Mouse (Mus musculus) midbrain, embryonic 15.5 days (tissue): ENCODE data around the gene Syce3. TPM values are rescaled to one million over a fixed set of nuclear protein-coding genes. Genes with fewer than 3 reads are reported as not detected.

Experiments used
- ATAC-seq: fragments of 200-750 bp; cut with Nextera tagmentation; replicated peaks from 2 replicates; pipeline ENCODE4 v1.8.0; 2017; ENCODE audit warnings: moderate TSS enrichment
- H3K27ac ChIP-seq: fragments of 300-500 bp; sonication (generic); 2 replicates; pipeline ENCODE4 v1.5.1; 2015; ENCODE audit warnings: mild to moderate bottlenecking, inconsistent platforms
- H3K27me3 ChIP-seq: fragments of 300-500 bp; sonication (generic); replicated peaks from 2 replicates; pipeline ENCODE4 v1.6.1; 2015; ENCODE audit warnings: inconsistent platforms
- H3K36me3 ChIP-seq: fragments of 300-500 bp; sonication (generic); replicated peaks from 2 replicates; pipeline ENCODE4 v1.6.1; 2015; ENCODE audit warnings: inconsistent platforms
- H3K4me1 ChIP-seq: fragments of 300-500 bp; sonication (generic); 2 replicates; pipeline ENCODE4 v1.6.1; 2015; ENCODE audit warnings: inconsistent platforms
- H3K4me2 ChIP-seq: fragments of 300-500 bp; sonication (generic); 2 replicates; pipeline ENCODE4 v1.6.1; 2015; ENCODE audit warnings: inconsistent platforms, mild to moderate bottlenecking, moderate library complexity
- H3K4me3 ChIP-seq: fragments of 300-500 bp; sonication (generic); 2 replicates; pipeline ENCODE4 v1.5.1; 2015; ENCODE audit warnings: mild to moderate bottlenecking, inconsistent platforms
- H3K9ac ChIP-seq: fragments of 300-500 bp; sonication (generic); 2 replicates; pipeline ENCODE4 v1.6.1; 2015; ENCODE audit warnings: mild to moderate bottlenecking, inconsistent platforms
- H3K9me3 ChIP-seq: fragments of 300-500 bp; sonication (generic); 2 replicates; pipeline ENCODE4 v1.6.1; 2016; ENCODE audit warnings: inconsistent platforms
- WGBS: fragments of 180-500 bp; shearing (Covaris S2); methylation state at CpG from one replicate; pipeline ENCODE4 v1.1.7; 2015; ENCODE audit warnings: mixed read lengths; 5-methylcytosine and 5-hydroxymethylcytosine counted together
- polyA plus RNA-seq: library from polyadenylated mRNA; unstranded; fragments of >200 nt; fragmentation: Nextera tagmentation; extraction: Ambion mirVana; gene quantifications from 2 replicates; pipeline ENCODE4 v1.2.1, GENCODE M21; 2015

The Syce3 gene
- polyA plus RNA-seq, 1 experiment from 2014 or later: not detected

GRCm38 (mm10) chr15:89376957-89377356 lies 33.3 kb downstream of the Syce3 start, which contains the start of gene Tymp:
Tymp (minus strand) TSS chr15:89377039.
- Histone ChIP-seq H3K9me3 (no peaks in the 10 kb centered on the region), H3K36me3 (peaks cover 3% of the 10 kb centered on the region; the same call in 1 of the 2 replicates), H3K4me1 (peaks cover 34% of the 10 kb centered on the region), H3K27ac (no peak within 1 kb of the TSS), H3K27me3 (peaks cover 42% of the 10 kb centered on the region), H3K4me3 (no peak within 1 kb of the TSS), H3K4me2 (no peak within 1 kb of the TSS), H3K9ac (no peak within 1 kb of the TSS)
- no peak for ATAC-seq
- WGBS: 24% methylated on average over 16 of the region's 16 CpGs

DNA sequence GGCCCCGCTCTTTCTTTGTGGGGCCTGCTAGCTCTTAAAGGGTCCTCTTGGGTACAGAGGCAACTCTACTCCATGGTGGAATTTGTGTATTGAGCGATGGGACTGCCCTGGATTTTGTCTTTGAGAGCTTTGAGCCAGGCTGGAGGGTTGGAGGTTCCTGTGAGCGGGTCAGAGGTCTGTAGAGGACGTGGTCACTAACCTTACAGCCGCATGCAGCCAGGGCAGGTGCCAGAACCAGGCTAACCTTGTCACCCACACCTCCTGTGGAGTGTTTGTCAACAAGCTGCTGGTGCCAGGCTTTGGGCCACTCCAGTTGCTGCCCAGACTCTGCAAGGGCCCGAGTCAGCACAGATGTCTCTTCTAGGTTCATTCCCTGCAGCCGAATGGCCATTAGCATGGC lies 34.3 kb downstream of the Syce3 start:
- H3K4me1 ChIP-seq: peaks cover 34% of the 10 kb centered on the region
- ATAC-seq: no peak
- H3K9ac ChIP-seq: no peak overlapping the region
- H3K36me3 ChIP-seq: peaks cover 12% of the 10 kb centered on the region; the same call in 1 of the 2 replicates
- H3K9me3 ChIP-seq: no peaks in the 10 kb centered on the region
- H3K27me3 ChIP-seq: peaks cover 42% of the 10 kb centered on the region
- 79% methylated on average over 7 of the region's 7 CpGs for WGBS
- no peak overlapping the region for H3K4me2 ChIP-seq
- H3K4me3 ChIP-seq: no peak overlapping the region
- no peak overlapping the region for H3K27ac ChIP-seq

DNA sequence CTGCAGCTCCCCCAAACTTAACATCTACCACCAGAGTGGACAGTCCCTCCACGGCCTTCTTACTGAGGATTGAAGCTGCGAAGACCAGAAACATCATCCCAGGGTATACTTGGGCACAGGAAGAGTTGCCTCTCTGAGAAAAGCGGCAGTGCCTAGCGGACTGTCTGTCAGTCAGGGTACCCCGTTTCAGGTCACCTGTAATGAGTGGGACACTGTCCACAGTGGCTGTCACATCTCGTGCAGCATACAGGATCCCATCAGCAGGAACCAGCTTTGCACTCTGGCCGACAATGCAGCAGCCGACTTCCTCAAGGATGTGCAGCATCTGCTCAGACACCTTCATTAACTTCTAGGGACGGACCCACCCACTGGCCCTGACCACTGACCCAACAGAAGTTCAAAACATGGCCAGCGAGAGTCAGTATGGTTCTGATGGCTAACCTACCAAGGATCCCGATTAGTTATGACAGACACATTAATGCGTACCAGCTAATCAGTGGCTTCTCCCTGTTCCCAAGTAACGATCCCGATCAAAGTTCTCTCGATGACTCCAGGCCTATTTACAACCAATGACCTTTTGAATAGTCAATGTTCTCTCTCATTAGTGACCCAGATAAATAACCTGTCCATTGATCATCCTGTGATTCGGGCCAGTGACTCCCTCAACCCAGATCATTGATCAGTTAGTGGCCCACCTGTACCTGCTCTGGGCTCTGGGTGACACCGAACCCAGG lies 35.3 kb downstream of the Syce3 start:
- Histone ChIP-seq H3K4me1 (peaks cover 34% of the 10 kb centered on the region), H3K27me3 (peaks cover 39% of the 10 kb centered on the region), H3K4me3 (no peak overlapping the region), H3K27ac (no peak overlapping the region), H3K36me3 (peaks cover 23% of the 10 kb centered on the region; the same call in 1 of the 2 replicates), H3K9ac (no peak overlapping the region), H3K4me2 (peak overlapping the region; percentile 85), H3K9me3 (no peaks in the 10 kb centered on the region)
- WGBS: 93% methylated on average over 17 of the region's 17 CpGs
- ATAC-seq: no peak

DNA sequence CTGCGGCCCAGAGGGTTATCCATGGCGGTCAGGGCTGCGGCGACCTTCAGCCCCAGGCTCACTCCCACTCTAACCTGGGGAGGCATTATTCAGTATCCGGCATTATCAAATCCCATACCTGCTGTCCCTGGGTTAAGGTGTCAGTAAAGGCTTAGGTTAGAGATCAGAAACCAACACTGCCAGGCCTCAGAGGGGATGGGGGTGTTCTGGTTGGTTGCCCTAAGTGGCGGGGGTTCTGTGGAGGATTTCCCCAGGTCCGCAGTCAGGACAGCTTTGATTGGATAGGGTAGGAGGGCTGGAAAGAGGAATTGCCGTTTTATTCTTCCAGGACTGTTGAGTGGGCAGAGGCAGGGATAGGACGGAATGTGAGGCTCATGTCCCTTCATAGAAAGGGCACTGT lies 36.0 kb downstream of the Syce3 start:
- Histone ChIP-seq H3K27me3 (peaks cover 35% of the 10 kb centered on the region), H3K4me3 (peak overlapping the region; percentile 88), H3K36me3 (peaks cover 28% of the 10 kb centered on the region), H3K27ac (peak overlapping the region; percentile 95), H3K4me1 (peaks cover 31% of the 10 kb centered on the region), H3K4me2 (peak overlapping the region; percentile 85), H3K9ac (peak overlapping the region; percentile 85), H3K9me3 (no peaks in the 10 kb centered on the region)
- 45% methylated on average over 9 of the region's 9 CpGs for WGBS
- no peak; the same call in 1 of the 2 replicates for ATAC-seq

GRCm38 (mm10) chr15:89373762-89374248 lies 36.5 kb downstream of the Syce3 start, which contains the start of gene Sco2:
Sco2 (minus strand) TSS chr15:89373846.
- Histone ChIP-seq H3K27me3 (peaks cover 30% of the 10 kb centered on the region), H3K36me3 (peaks cover 34% of the 10 kb centered on the region), H3K4me2 (peak within 1 kb of the TSS; percentile 85), H3K9ac (peak within 1 kb of the TSS; percentile 85), H3K9me3 (no peaks in the 10 kb centered on the region), H3K27ac (peak within 1 kb of the TSS; percentile 95), H3K4me1 (peaks cover 26% of the 10 kb centered on the region), H3K4me3 (peak within 1 kb of the TSS; percentile 88)
- under 1% methylated on average over 42 of the region's 42 CpGs for WGBS
- ATAC-seq: peak; percentile 91

DNA sequence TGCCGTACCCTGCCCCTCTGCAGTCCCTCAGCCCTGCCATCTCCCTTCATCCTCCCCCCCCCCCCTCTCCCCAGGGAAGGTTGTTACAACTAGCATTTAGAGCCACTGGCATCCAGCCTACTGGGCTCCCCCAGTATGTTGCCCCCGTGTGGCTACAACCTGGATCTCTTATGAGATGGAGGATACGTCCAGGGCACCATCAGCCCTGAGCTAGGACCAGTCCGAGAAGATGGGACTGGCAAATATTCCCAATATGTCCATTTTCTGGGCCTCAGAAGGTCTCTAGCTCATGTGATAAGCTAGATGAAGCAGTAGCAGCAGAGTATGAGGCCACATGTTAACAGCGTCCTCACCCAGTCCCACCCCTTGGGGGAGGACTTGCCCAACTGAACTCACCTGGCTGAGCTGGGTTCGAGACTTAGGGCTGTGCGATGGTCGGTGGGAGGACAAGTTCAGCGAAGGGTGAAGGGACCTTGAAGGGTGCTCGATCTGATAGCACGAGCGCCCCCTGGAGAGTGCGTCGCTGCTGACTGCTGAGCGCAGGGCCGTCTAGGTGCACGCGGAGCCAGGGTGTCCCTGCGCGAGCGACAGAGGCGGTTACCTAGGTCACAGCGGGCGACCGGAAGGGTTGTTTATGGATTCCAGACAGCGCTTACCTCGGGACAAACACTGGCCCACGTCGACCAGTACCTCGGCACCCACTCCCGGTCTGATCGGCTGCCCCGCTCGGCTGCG lies 37.1 kb downstream of the Syce3 start:
- H3K36me3 ChIP-seq: peaks cover 37% of the 10 kb centered on the region
- peaks cover 20% of the 10 kb centered on the region for H3K4me1 ChIP-seq
- H3K9me3 ChIP-seq: no peaks in the 10 kb centered on the region
- peaks cover 24% of the 10 kb centered on the region for H3K27me3 ChIP-seq
- peak overlapping the region; percentile 85 for H3K4me2 ChIP-seq
- WGBS: 1% methylated on average over 35 of the region's 35 CpGs
- peak; percentile 80 for ATAC-seq
- H3K4me3 ChIP-seq: peak overlapping the region; percentile 88
- H3K9ac ChIP-seq: peak overlapping the region; percentile 85
- H3K27ac ChIP-seq: peak overlapping the region; percentile 95

DNA sequence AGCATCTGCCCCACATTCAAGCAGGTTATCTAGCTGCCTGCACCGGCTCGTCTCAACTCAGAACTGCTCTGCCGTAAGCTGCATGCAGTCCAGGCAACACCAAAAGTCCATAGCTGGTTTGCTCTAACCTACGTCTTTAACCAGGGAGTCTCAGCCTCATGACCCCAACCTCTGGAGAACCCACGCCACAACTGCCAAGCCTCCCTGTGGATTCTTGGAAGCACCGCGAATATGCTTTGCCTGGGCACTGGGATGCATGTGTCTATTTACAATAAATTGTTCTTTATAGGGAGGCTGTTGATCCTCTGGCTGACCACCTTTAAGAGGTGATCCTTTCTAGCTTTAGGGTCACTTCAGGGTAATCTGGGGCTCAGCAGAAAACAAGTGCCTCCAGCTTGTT lies 37.8 kb downstream of the Syce3 start:
- peaks cover 17% of the 10 kb centered on the region for H3K4me1 ChIP-seq
- ATAC-seq: no peak
- peaks cover 17% of the 10 kb centered on the region for H3K27me3 ChIP-seq
- H3K36me3 ChIP-seq: peaks cover 44% of the 10 kb centered on the region
- WGBS: 88% methylated on average over 7 of the region's 7 CpGs
- H3K4me3 ChIP-seq: peak overlapping the region; percentile 88
- no peak overlapping the region for H3K27ac ChIP-seq
- no peaks in the 10 kb centered on the region for H3K9me3 ChIP-seq
- H3K4me2 ChIP-seq: peak overlapping the region; percentile 85
- no peak overlapping the region; the same call in 1 of the 2 replicates for H3K9ac ChIP-seq

DNA sequence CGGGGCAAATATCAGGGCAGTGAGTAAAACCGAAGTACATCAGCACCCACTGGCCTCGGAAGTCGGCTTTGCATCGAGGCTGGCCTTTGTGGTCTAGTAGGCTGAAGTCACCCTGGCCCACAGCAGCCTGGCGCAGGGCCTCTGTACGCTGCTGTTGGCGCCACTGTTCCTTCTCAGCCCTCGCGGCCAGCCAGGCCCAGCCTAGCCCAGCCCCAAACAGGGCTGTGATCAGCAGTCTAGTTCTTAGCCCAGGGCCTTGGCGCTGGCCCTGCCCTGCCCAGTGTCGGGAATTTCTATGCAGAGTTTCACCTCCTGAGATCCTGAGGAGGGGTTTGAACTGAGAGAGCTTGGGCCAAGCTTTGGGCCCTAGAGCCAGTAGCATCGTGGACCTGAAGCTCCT lies 38.2 kb downstream of the Syce3 start:
- no peak overlapping the region for H3K27ac ChIP-seq
- no peak overlapping the region for H3K9ac ChIP-seq
- ATAC-seq: no peak
- peaks cover 17% of the 10 kb centered on the region for H3K4me1 ChIP-seq
- H3K9me3 ChIP-seq: no peaks in the 10 kb centered on the region
- H3K4me2 ChIP-seq: no peak overlapping the region
- H3K36me3 ChIP-seq: peaks cover 48% of the 10 kb centered on the region
- WGBS: 86% methylated on average over 13 of the region's 13 CpGs
- peaks cover 12% of the 10 kb centered on the region for H3K27me3 ChIP-seq
- no peak overlapping the region for H3K4me3 ChIP-seq

DNA sequence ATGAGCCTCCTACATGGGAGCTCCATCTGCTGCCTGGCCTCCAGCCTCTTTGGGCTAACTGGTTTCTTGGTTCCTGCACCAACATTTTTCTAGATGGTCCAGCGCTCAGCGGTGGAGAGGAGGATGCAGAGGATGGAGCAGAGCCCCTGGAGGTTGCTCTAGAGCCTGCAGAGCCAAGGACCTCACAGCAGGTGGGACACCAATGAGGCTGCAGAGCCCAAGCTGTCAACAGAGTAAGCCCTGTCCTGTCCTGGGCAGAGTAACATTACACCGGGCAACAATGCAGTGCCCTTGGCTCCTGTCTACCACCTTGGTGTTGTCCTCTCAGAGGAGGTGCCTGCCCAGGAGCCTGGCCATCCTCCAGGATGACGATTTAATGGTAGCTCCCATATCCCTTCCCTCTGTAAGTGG lies 45.2 kb downstream of the Syce3 start:
- WGBS: 95% methylated on average over 4 of the region's 4 CpGs
- Histone ChIP-seq H3K36me3 (peaks cover 72% of the 10 kb centered on the region), H3K27ac (no peak overlapping the region), H3K4me1 (no peaks in the 10 kb centered on the region), H3K27me3 (no peaks in the 10 kb centered on the region), H3K4me2 (no peak overlapping the region), H3K9me3 (no peaks in the 10 kb centered on the region), H3K4me3 (no peak overlapping the region), H3K9ac (no peak overlapping the region)
- ATAC-seq: no peak

- 93% methylated on average over 7 of the region's 7 CpGs for WGBS
- H3K4me3 ChIP-seq: no peak overlapping the region
- H3K4me1 ChIP-seq: peaks cover 12% of the 10 kb centered on the region; the same call in 1 of the 2 replicates
- no peak overlapping the region for H3K9ac ChIP-seq
- no peaks in the 10 kb centered on the region for H3K27me3 ChIP-seq
- H3K4me2 ChIP-seq: no peak overlapping the region
- no peak for ATAC-seq
- no peak overlapping the region for H3K27ac ChIP-seq
- H3K9me3 ChIP-seq: no peaks in the 10 kb centered on the region
- H3K36me3 ChIP-seq: peaks cover 54% of the 10 kb centered on the region
These were observed 47.3 kb downstream of the Syce3 start for GRCm38 (mm10) chr15:89363051-89363450.

- WGBS: 91% methylated on average over 3 of the region's 3 CpGs
- H3K36me3 ChIP-seq: peaks cover 13% of the 10 kb centered on the region; the same call in 1 of the 2 replicates
- no peaks in the 10 kb centered on the region for H3K27me3 ChIP-seq
- no peaks in the 10 kb centered on the region for H3K9me3 ChIP-seq
- ATAC-seq: no peak
- H3K4me3 ChIP-seq: no peak overlapping the region
- H3K9ac ChIP-seq: no peak overlapping the region
- H3K4me1 ChIP-seq: peaks cover 40% of the 10 kb centered on the region
- no peak overlapping the region for H3K4me2 ChIP-seq
- no peak overlapping the region for H3K27ac ChIP-seq
These were observed 51.5 kb downstream of the Syce3 start for GRCm38 (mm10) chr15:89358784-89359183.

DNA sequence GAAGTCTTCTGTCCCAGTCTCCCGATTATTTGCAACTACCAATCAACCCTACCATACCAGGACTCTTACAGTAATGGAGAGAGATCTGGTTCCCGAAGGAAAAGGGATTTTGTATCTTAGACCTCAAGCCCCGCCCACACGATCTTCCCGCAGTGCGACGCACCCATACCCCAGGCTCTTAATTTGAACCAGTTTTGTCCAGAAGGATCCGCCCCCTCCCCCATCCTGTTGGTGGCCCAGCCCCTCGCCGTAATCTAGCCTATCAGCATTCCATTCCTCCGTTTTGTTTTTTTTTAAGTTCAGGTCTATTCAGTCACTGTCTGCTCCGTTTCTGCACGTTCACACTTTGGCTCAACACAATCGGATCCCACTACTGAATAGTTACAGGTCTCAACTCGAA lies 53.9 kb downstream of the Syce3 start:
- H3K4me2 ChIP-seq: peak overlapping the region; percentile 85
- H3K4me3 ChIP-seq: peak overlapping the region; percentile 86
- H3K9me3 ChIP-seq: no peaks in the 10 kb centered on the region
- no peaks in the 10 kb centered on the region for H3K27me3 ChIP-seq
- peak overlapping the region; percentile 79 for H3K9ac ChIP-seq
- ATAC-seq: peak; percentile 31; the same call in 1 of the 2 replicates
- H3K36me3 ChIP-seq: peaks cover 17% of the 10 kb centered on the region
- peaks cover 40% of the 10 kb centered on the region for H3K4me1 ChIP-seq
- WGBS: under 1% methylated on average over 15 of the region's 15 CpGs
- peak overlapping the region; percentile 80 for H3K27ac ChIP-seq
